Mouse (Mus musculus) cerebellum, adult 2 months (tissue): ENCODE results near the gene Dcaf12.

ENCODE experiments used
- CTCF ChIP-seq: fragments of 200-500 bp; IDR thresholded peaks from 2 replicates; pipeline ENCODE4 v1.5.1; 2011; ENCODE audit warnings: low read depth, mild to moderate bottlenecking, control low read depth, low read length, moderate library complexity, borderline replicate concordance; ENCODE audit not compliant: insufficient read depth
- POLR2A ChIP-seq: fragments of 200-500 bp; IDR thresholded peaks from 2 replicates; pipeline ENCODE4 v1.6.1; 2011; ENCODE audit warnings: low read length, control low read depth, borderline replicate concordance; ENCODE audit not compliant: insufficient read depth

DNA sequence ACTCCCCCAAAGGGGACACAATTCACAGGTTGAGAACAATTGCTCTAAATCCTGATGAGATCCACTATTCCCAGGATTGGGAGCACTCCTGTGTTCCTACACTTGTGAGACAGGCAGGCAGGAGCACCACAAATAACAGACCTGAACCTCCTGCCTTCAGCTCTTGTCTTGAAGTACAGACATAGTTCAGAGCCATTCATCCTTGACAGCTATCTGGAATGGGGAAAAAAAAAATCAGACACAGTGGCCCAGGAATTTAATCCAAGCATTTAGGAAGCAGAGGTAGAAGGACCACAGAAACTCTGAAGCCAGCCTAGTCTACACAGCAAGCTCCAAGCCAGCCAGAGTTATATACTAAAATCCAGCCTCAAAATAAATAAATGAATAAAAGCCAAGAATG is 46.6 kb downstream of the Dcaf12 start:
- no peak for TF ChIP-seq CTCF
- no peak for TF ChIP-seq POLR2A
